Mouse (Mus musculus): ENCODE data around the gene Gm42674.

- TF ChIP-seq CTCF (conservative IDR thresholded peaks at IDR 0.05 in 1 of 2, IDR thresholded peaks at IDR 0.05 in 1 of 2; ENCODE audit: low read depth in 2 of 2, low read length in 2 of 2) (no peak), ZKSCAN1 (IDR thresholded peaks at IDR 0.05; ENCODE audit: borderline replicate concordance, low read depth, low read length) (no peak), CHD2 (IDR thresholded peaks at IDR 0.05; ENCODE audit: low read length) (no peak), KAT2A (IDR thresholded peaks at IDR 0.05; ENCODE audit: insufficient replicate concordance, low read length) (no peak), POLR2A (IDR thresholded peaks at IDR 0.05; ENCODE audit: low read depth, low read length) (no peak), HCFC1 (IDR thresholded peaks at IDR 0.05; ENCODE audit: low read depth, low read length) (no peak), EP300 (IDR thresholded peaks at IDR 0.05; ENCODE audit: low read length) (no peak), JUND (conservative IDR thresholded peaks at IDR 0.05; ENCODE audit: low read depth, low read length) (no peak), MAFK (IDR thresholded peaks at IDR 0.05; ENCODE audit: insufficient replicate concordance, low read length) (no peak), PAX5 (IDR thresholded peaks at IDR 0.05; ENCODE audit: low read length) (no peak), ZMIZ1 (IDR thresholded peaks at IDR 0.05; ENCODE audit: low read depth, low read length) (no peak)
Measured at GRCm38 (mm10) chr3:90604416-90604815, 2.7 kb downstream of the Gm42674 start.
